Mouse (Mus musculus): Measurements from ENCODE around the gene Tns2. TPM values are rescaled to one million over a fixed set of nuclear protein-coding genes. Genes with fewer than 3 reads are reported as not detected.

Tns2 gene
- polyA plus RNA-seq, 1 experiment from 2014 or later: 14.6 TPM

DNA sequence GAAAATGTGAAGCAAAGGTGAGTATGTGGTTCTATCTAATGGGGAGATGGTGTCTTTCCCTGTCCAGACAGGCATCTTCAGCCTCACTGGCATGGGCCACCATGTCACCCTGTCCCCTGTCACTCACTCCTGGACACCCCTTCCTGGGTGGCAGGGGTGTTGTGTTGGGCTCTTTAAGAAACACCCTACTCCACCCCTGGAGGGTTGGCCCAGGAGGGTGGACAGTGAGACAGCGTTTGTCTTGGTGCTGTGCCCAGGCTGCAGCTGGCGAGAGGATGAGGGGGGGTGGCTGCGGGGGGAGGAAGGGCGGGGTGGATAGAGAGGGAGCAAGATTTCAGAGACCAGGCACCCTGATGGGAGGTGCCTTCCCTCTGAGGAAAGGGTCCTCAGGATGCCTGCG, 5.1 kb downstream of the Tns2 start:
- Histone ChIP-seq H3K4me3 (ENCODE audit: low read depth, low read length) (no peak overlapping the region), H3K4me1 (ENCODE audit: control insufficient read depth, insufficient read depth, low read length) (peaks cover 49% of the 10 kb centered on the region), H3K27ac (replicated peaks; ENCODE audit: low read depth, low read length) (no peak overlapping the region), H3K36me3 (ENCODE audit: control insufficient read depth, insufficient read depth, low read length) (no peaks in the 10 kb centered on the region), H3K4me2 (ENCODE audit: low read depth, severe bottlenecking) (no peak overlapping the region), H3K9me3 (ENCODE audit: control insufficient read depth, low read length) (no peaks in the 10 kb centered on the region), H3K9ac (ENCODE audit: low read length) (no peak overlapping the region), H3K27me3 (ENCODE audit: control insufficient read depth, insufficient read depth, low read length) (no peaks in the 10 kb centered on the region)
- DNase-seq (ENCODE audit: low spot score): no peak
- no peak for ATAC-seq (ENCODE audit: insufficient number of reproducible peaks, low FRiP score, low TSS enrichment, low read depth)
- 76% methylated on average over 5 of the region's 5 CpGs for WGBS

GRCm38 (mm10) chr15:102105764-102106730, 5.8 kb downstream of the Tns2 start:
- no peaks in the 10 kb centered on the region for H3K27me3 ChIP-seq (ENCODE audit: control insufficient read depth, insufficient read depth, low read length)
- WGBS: 29% methylated on average over 18 of the region's 18 CpGs
- H3K4me1 ChIP-seq (ENCODE audit: control insufficient read depth, insufficient read depth, low read length): peaks cover 42% of the 10 kb centered on the region
- ATAC-seq (ENCODE audit: insufficient number of reproducible peaks, low FRiP score, low TSS enrichment, low read depth) (no peak), DNase-seq (ENCODE audit: low spot score) (peak; percentile 68)
- H3K27ac ChIP-seq (replicated peaks; ENCODE audit: low read depth, low read length): no peak overlapping the region
- H3K9ac ChIP-seq (ENCODE audit: low read length): no peak overlapping the region
- no peak overlapping the region for H3K4me3 ChIP-seq (ENCODE audit: low read depth, low read length)
- H3K4me2 ChIP-seq (ENCODE audit: low read depth, severe bottlenecking): peak overlapping the region; percentile 48
- no peaks in the 10 kb centered on the region; the same call in 1 of the 2 replicates for H3K36me3 ChIP-seq (ENCODE audit: control insufficient read depth, insufficient read depth, low read length)
- H3K9me3 ChIP-seq (ENCODE audit: control insufficient read depth, low read length): no peaks in the 10 kb centered on the region

- 3% methylated on average over 38 of the region's 38 CpGs for WGBS
- H3K27me3 ChIP-seq (ENCODE audit: control insufficient read depth, insufficient read depth, low read length): no peaks in the 10 kb centered on the region
- H3K36me3 ChIP-seq (ENCODE audit: control insufficient read depth, insufficient read depth, low read length): no peaks in the 10 kb centered on the region; the same call in 1 of the 2 replicates
- peak overlapping the region; percentile 3; the same call in 1 of the 2 replicates for H3K4me3 ChIP-seq (ENCODE audit: low read depth, low read length)
- ATAC-seq (ENCODE audit: insufficient number of reproducible peaks, low FRiP score, low TSS enrichment, low read depth) (no peak), DNase-seq (ENCODE audit: low spot score) (peak; percentile 61)
- no peak overlapping the region for H3K27ac ChIP-seq (replicated peaks; ENCODE audit: low read depth, low read length)
- no peak overlapping the region for H3K9ac ChIP-seq (ENCODE audit: low read length)
- no peaks in the 10 kb centered on the region for H3K9me3 ChIP-seq (ENCODE audit: control insufficient read depth, low read length)
- peaks cover 34% of the 10 kb centered on the region for H3K4me1 ChIP-seq (ENCODE audit: control insufficient read depth, insufficient read depth, low read length)
- peak overlapping the region; percentile 48 for H3K4me2 ChIP-seq (ENCODE audit: low read depth, severe bottlenecking)
These were observed 6.7 kb downstream of the Tns2 start for GRCm38 (mm10) chr15:102106754-102107456.

DNA sequence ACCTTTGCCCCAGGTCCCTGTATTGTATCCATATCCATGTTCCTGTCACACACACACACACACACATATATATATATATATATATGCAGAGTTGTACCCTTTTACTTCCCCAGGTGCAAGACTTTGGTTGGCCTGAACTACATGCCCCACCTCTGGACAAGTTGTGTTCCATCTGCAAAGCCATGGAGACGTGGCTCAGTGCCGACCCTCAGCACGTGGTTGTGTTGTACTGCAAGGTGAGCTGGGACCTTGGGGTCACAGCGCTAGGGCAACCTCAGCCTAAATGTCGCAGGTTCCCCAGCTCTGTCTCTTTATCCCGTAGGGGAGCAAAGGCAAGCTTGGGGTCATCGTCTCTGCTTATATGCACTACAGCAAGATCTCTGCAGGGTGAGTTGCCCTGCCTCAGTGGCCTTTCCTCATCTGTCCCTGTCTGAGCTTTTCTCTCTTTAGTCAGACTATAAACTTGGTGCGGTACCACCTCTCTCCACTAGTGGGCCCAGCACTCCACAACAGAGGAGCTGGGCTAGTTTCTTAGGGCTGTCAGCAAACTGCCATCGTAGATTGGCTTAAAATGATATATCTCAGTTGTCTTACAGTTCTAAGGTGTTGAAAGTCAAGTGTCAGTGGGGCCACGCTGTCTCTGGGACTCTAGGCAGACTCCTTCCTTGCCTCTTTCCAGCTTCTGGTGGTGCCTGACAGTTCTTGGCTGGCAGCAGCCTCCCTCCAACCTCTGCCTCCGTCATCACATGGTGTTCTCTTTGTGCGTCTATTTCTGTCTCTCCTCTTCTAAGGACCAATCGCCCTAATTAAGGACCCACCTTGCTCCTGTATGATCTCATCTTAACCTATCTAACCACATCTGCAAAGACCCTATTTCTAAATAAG, 7.7 kb downstream of the Tns2 start:
- Histone ChIP-seq H3K27ac (replicated peaks; ENCODE audit: low read depth, low read length) (no peak overlapping the region), H3K27me3 (ENCODE audit: control insufficient read depth, insufficient read depth, low read length) (no peaks in the 10 kb centered on the region), H3K9ac (ENCODE audit: low read length) (no peak overlapping the region), H3K9me3 (ENCODE audit: control insufficient read depth, low read length) (no peaks in the 10 kb centered on the region), H3K4me1 (ENCODE audit: control insufficient read depth, insufficient read depth, low read length) (peaks cover 24% of the 10 kb centered on the region), H3K4me2 (ENCODE audit: low read depth, severe bottlenecking) (peak overlapping the region; percentile 48; the same call in 1 of the 2 replicates), H3K36me3 (ENCODE audit: control insufficient read depth, insufficient read depth, low read length) (no peaks in the 10 kb centered on the region; the same call in 1 of the 2 replicates), H3K4me3 (ENCODE audit: low read depth, low read length) (no peak overlapping the region)
- ATAC-seq (ENCODE audit: insufficient number of reproducible peaks, low FRiP score, low TSS enrichment, low read depth) (no peak), DNase-seq (ENCODE audit: low spot score) (peak; percentile 83)
- 41% methylated on average over 13 of the region's 13 CpGs for WGBS

DNA sequence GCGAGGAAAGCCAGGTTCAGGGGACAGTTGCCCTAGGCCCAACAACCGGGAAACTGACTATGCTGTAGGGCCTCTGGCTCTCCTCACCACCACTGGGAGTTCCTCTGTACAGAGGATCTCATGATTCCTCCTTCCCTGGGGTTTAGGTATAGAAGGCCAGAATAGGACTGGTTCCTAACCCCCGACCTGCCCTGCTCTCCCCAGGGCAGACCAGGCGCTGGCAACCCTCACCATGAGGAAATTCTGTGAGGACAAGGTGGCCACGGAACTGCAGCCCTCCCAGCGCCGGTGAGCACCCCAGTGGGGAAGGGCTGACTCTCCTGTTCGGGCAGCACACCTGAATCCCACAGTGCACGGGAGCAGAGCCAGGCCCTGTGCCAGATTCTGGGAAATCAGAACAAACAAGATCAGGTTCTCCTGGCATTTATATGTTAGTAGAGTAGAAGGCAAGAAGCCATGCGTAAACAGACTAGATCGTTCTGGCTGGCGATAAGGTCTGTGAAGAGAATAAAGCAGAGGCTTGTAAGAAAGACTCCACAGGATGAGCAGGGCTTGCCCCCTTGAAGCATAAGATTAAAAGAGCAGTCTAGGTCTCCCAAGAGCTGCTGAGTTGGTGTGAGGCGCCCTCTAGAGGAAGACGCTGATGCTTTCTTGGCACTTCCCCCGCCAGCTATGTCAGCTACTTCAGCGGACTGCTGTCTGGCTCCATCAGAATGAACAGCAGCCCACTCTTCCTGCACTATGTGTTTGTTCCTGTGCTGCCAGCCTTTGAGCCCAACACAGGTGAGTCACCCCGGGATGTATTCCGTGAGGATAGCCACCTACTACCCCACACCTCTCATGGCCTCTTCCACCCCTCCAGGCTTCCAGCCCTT, 8.7 kb downstream of the Tns2 start:
- Histone ChIP-seq H3K9me3 (ENCODE audit: control insufficient read depth, low read length) (no peaks in the 10 kb centered on the region), H3K4me1 (ENCODE audit: control insufficient read depth, insufficient read depth, low read length) (peaks cover 14% of the 10 kb centered on the region), H3K36me3 (ENCODE audit: control insufficient read depth, insufficient read depth, low read length) (no peaks in the 10 kb centered on the region; the same call in 1 of the 2 replicates), H3K27me3 (ENCODE audit: control insufficient read depth, insufficient read depth, low read length) (no peaks in the 10 kb centered on the region), H3K4me2 (ENCODE audit: low read depth, severe bottlenecking) (no peak overlapping the region), H3K4me3 (ENCODE audit: low read depth, low read length) (no peak overlapping the region), H3K9ac (ENCODE audit: low read length) (no peak overlapping the region), H3K27ac (replicated peaks; ENCODE audit: low read depth, low read length) (no peak overlapping the region)
- ATAC-seq (ENCODE audit: insufficient number of reproducible peaks, low FRiP score, low TSS enrichment, low read depth) (no peak), DNase-seq (ENCODE audit: low spot score) (peak; percentile 79)
- 52% methylated on average over 18 of the region's 18 CpGs for WGBS

- no peak overlapping the region for H3K9ac ChIP-seq (ENCODE audit: low read length)
- H3K4me2 ChIP-seq (ENCODE audit: low read depth, severe bottlenecking): no peak overlapping the region
- H3K27me3 ChIP-seq (ENCODE audit: control insufficient read depth, insufficient read depth, low read length): no peaks in the 10 kb centered on the region
- H3K4me3 ChIP-seq (ENCODE audit: low read depth, low read length): no peak overlapping the region
- WGBS: 92% methylated on average over 7 of the region's 7 CpGs
- no peaks in the 10 kb centered on the region; the same call in 1 of the 2 replicates for H3K36me3 ChIP-seq (ENCODE audit: control insufficient read depth, insufficient read depth, low read length)
- H3K27ac ChIP-seq (replicated peaks; ENCODE audit: low read depth, low read length): no peak overlapping the region
- no peaks in the 10 kb centered on the region for H3K9me3 ChIP-seq (ENCODE audit: control insufficient read depth, low read length)
- peaks cover 8% of the 10 kb centered on the region for H3K4me1 ChIP-seq (ENCODE audit: control insufficient read depth, insufficient read depth, low read length)
- no peak for DNase-seq (ENCODE audit: low spot score)
- no peak for ATAC-seq (ENCODE audit: insufficient number of reproducible peaks, low FRiP score, low TSS enrichment, low read depth)
These were observed 10.1 kb downstream of the Tns2 start for GRCm38 (mm10) chr15:102110271-102110670.

- peaks cover 8% of the 10 kb centered on the region for H3K4me1 ChIP-seq (ENCODE audit: control insufficient read depth, insufficient read depth, low read length)
- 83% methylated on average over 29 of the region's 29 CpGs for WGBS
- no peak overlapping the region for H3K4me2 ChIP-seq (ENCODE audit: low read depth, severe bottlenecking)
- ATAC-seq (ENCODE audit: insufficient number of reproducible peaks, low FRiP score, low TSS enrichment, low read depth) (no peak), DNase-seq (ENCODE audit: low spot score) (no peak)
- H3K9ac ChIP-seq (ENCODE audit: low read length): no peak overlapping the region
- no peak overlapping the region for H3K4me3 ChIP-seq (ENCODE audit: low read depth, low read length)
- H3K36me3 ChIP-seq (ENCODE audit: control insufficient read depth, insufficient read depth, low read length): no peaks in the 10 kb centered on the region; the same call in 1 of the 2 replicates
- no peaks in the 10 kb centered on the region for H3K27me3 ChIP-seq (ENCODE audit: control insufficient read depth, insufficient read depth, low read length)
- H3K27ac ChIP-seq (replicated peaks; ENCODE audit: low read depth, low read length): no peak overlapping the region
- no peaks in the 10 kb centered on the region for H3K9me3 ChIP-seq (ENCODE audit: control insufficient read depth, low read length)
These were observed 10.7 kb downstream of the Tns2 start for GRCm38 (mm10) chr15:102110701-102111494.
